Mouse (Mus musculus) limb, embryonic 10.5 days (tissue): Measurements from ENCODE around the gene Ssbp3. TPM values are rescaled to one million over a fixed set of nuclear protein-coding genes. Genes with fewer than 3 reads are reported as not detected.

ENCODE experiments used
- DNase-seq: peaks from one replicate; pipeline ENCODE4 v3.0.0-alpha.2; 2017; ENCODE audit warnings: low spot score
- H3K27ac ChIP-seq: fragments of 300-500 bp; sonication (generic); 2 replicates; pipeline ENCODE4 v1.5.1; 2016; ENCODE audit warnings: mild to moderate bottlenecking
- H3K27me3 ChIP-seq: fragments of 300-500 bp; sonication (generic); 2 replicates; pipeline ENCODE4 v1.6.1; 2016; ENCODE audit warnings: low read depth, mild to moderate bottlenecking; ENCODE audit not compliant: poor library complexity, severe bottlenecking
- H3K36me3 ChIP-seq: fragments of 300-500 bp; sonication (generic); 2 replicates; pipeline ENCODE4 v1.6.1; 2016; ENCODE audit warnings: mild to moderate bottlenecking, moderate library complexity
- H3K4me1 ChIP-seq: fragments of 300-500 bp; sonication (generic); 2 replicates; pipeline ENCODE4 v1.6.1; 2016
- H3K4me3 ChIP-seq: fragments of 300-500 bp; sonication (generic); 2 replicates; pipeline ENCODE4 v1.5.1; 2016; ENCODE audit warnings: mild to moderate bottlenecking, moderate library complexity
- H3K9me3 ChIP-seq: fragments of 300-500 bp; sonication (generic); replicated peaks from 2 replicates; pipeline ENCODE4 v1.6.1; 2016; ENCODE audit warnings: mild to moderate bottlenecking
- WGBS: fragments of 180-500 bp; shearing (Covaris S2); methylation state at CpG from one replicate; pipeline ENCODE4 v1.1.7; 2016; 5-methylcytosine and 5-hydroxymethylcytosine counted together
- polyA plus RNA-seq: library from polyadenylated mRNA; unstranded; fragments of >200 nt; fragmentation: Nextera tagmentation; extraction: Ambion mirVana; gene quantifications from 2 replicates; pipeline ENCODE4 v1.2.1, GENCODE M21; 2016

Ssbp3 gene
- polyA plus RNA-seq = 225 and 250 TPM in 2 replicates

DNA sequence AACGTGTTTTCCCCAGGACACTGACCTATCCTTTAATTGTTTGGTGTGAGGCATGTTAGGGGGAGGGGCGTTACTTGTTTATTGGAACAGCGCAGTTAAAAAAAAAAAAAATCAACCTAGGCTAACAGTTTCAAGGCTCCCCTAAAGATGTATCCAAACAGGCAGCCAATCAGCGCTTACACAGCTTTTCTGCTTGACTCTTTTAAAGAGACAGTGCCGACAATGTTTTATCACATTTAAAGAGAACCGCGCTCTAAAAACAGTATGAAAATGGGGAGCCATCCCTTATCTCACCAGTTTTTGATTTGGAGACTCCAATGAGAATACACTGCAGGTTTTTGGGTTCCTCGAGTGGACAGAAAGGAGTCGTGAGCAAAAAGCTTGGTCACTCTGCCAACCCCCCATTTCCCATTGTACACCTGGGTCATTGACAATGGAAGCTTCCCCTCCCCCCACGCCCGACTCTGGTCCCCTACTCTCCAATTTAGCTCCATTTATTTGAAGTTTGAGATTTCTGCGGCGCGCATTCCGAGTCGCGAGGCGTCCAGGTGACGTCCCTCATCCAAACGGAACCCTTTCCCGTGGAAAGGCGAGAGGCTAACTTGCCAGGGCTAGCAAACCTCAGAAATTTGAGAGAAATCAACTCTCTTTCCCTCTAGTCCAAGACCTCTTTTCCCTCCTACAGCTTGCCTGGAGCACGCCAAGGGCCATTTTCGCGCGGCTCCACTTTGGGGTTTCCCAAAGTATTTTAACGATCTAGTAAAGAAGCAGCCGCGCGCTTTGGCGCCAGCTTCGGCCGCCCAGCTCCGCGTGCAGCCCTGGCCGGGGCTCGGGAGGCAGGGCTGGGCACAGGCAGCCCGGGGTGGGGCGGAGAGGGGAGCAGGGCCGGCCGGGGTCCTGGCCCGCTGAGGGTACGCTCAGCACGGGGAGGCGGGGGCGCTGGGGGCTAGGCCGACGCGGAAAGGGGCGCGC lies at the start of gene Ssbp3:
Ssbp3 (plus strand) TSS at position 501 of the 972 bp plus-strand sequence.
- Histone ChIP-seq H3K27me3 (no peaks in the 10 kb centered on the region), H3K4me1 (peaks cover 75% of the 10 kb centered on the region), H3K36me3 (peaks cover 31% of the 10 kb centered on the region), H3K9me3 (no peaks in the 10 kb centered on the region), H3K4me3 (peak within 1 kb of the TSS; percentile 92), H3K27ac (peak within 1 kb of the TSS; percentile 99)
- under 1% methylated on average over 51 of the region's 51 CpGs for WGBS
- DNase-seq = peak; percentile 84

DNA sequence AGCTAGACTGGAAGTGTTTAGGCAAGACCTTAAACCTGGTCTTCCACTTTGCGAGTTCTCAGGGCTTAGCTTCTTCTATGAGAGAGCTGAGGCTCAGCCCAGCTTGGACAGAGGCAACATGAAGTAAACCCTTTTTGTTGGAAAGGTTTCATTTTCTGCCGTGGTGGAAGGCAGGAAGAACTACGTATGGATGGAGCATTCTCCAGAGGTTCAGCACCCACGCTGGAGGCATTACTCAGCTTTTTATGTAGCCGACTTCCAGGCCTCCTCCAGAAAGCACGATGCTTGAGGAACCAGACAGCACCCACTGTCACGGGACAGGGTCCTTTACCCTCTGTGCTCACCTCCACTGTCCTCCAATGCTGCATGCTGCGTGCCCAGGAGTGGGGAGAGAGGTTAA lies 48.6 kb upstream of the Ssbp3 start:
- no peaks in the 10 kb centered on the region for H3K9me3 ChIP-seq
- no peaks in the 10 kb centered on the region for H3K27me3 ChIP-seq
- DNase-seq = no peak
- peaks cover 90% of the 10 kb centered on the region for H3K4me1 ChIP-seq
- WGBS = 77% methylated on average over 8 of the region's 8 CpGs
- peak overlapping the region; percentile 96 for H3K27ac ChIP-seq
- H3K36me3 ChIP-seq = no peaks in the 10 kb centered on the region
- H3K4me3 ChIP-seq = no peak overlapping the region

DNA sequence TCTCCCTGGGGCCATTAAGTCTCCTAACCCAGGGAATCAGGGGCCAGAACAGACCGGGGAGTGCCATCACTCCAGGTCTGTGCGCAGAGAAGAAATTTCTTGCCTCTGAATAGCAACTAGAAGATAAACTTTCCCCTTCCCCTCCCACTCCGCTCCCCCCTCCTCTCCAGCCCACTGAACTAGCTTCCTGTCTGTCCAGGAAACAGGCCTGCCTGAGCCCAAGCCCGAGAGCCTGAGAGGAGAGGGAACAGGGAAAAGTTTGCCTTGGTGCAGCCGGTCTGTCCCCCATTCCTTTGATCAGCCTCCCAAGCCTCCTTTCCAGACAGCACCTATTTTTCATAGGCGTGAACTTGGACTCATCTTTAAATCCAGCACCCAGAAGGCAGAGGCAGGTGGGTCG lies 48.2 kb upstream of the Ssbp3 start:
- Histone ChIP-seq H3K36me3 (no peaks in the 10 kb centered on the region), H3K9me3 (no peaks in the 10 kb centered on the region), H3K27me3 (no peaks in the 10 kb centered on the region), H3K4me3 (no peak overlapping the region), H3K4me1 (peaks cover 92% of the 10 kb centered on the region), H3K27ac (peak overlapping the region; percentile 96)
- DNase-seq = no peak
- 50% methylated on average over 7 of the region's 7 CpGs for WGBS

DNA sequence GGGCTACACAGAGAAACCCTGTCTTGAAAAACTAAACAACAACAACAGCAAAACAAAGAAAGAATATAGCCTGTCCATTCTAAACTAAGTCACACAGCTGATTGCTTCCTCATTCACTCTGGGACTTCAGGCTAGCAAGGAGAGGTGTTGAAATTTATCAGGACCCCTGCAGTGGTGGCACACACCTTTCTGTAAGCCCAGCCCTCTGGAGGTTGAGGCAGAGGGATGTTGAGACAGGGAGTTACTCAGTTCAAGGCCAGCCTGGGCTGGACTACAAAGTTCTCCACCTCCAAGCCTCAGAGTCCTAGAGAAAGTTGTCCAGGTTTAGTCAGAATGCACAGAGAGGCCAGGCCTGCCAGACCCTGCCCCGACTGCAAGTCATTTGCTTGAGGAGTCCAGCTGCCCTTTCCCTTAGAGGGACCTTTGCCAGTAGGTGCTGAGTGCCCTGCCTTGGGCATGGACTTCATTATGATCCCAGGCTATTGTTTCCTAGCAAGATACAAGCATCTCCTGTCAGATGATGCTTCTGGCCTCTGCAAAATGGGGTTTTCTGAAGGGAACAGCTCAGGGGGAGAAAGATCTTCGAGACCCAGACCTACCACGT lies 47.6 kb upstream of the Ssbp3 start:
- Histone ChIP-seq H3K27me3 (no peaks in the 10 kb centered on the region), H3K9me3 (no peaks in the 10 kb centered on the region), H3K27ac (peak overlapping the region; percentile 96), H3K36me3 (no peaks in the 10 kb centered on the region), H3K4me3 (no peak overlapping the region), H3K4me1 (peaks cover 94% of the 10 kb centered on the region)
- no peak for DNase-seq
- WGBS = 34% methylated on average over 3 of the region's 3 CpGs

DNA sequence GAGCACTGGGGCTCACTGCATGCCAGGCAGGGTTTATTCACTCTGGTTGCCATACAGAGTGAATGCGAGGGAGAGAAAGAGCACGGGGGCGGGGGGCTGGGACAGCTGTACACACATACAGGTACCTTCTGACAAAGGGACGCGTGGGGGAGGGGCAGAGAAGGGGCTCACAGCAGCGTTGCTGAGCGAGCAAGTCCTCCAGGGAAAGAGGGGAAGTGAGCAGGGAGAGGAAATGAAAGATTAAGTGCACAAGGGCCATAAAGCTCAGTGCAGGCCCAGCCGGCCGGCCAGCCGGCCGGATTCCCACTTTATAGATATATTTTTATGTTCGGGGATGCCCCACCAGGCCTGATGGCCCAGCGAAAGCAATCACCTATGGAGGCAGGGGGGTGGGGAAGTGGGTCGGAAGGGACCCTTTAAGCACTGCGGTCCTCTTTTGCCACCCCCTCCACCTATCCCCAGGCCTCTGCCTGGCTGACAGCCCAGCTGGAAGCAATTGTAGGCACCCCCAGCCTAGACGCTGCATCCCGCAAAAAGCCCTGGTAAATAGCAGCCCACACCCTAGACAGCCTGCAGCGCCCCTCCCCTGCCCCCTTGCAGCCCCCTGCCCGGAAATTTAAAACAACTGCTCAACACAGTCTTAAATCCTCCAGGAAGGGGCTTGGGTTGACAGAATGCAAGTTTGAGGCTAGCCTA lies 44.9 kb upstream of the Ssbp3 start:
- WGBS = 3% methylated on average over 19 of the region's 19 CpGs
- peaks cover 89% of the 10 kb centered on the region for H3K4me1 ChIP-seq

DNA sequence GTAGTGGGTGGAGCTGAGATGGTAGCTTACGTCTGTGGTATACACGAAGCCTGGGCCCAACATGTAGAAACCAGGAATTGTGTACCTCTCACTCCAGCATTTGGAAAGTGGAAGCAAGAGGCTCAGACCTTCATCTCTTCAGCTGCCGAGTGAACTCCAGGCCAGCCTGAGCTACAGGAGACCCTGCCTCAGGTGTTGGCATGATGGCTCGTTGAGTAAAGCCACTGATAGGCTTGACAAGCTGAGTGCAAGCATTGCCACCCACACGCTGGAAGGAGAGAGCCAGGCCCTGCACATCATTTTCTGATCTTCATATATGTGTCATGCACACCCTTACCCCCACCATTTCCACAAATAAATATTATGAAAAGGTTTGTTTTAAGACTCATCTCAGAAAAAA lies 44.1 kb upstream of the Ssbp3 start:
- peak overlapping the region; percentile 32 for H3K4me3 ChIP-seq

More for the DNA sequence above, 44.9 kb upstream of the Ssbp3 start:
- DNase-seq = peak; percentile 93
- Histone ChIP-seq H3K9me3 (no peaks in the 10 kb centered on the region), H3K27ac (peak overlapping the region; percentile 96), H3K4me3 (peak overlapping the region; percentile 32), H3K27me3 (no peaks in the 10 kb centered on the region), H3K36me3 (no peaks in the 10 kb centered on the region)

DNA sequence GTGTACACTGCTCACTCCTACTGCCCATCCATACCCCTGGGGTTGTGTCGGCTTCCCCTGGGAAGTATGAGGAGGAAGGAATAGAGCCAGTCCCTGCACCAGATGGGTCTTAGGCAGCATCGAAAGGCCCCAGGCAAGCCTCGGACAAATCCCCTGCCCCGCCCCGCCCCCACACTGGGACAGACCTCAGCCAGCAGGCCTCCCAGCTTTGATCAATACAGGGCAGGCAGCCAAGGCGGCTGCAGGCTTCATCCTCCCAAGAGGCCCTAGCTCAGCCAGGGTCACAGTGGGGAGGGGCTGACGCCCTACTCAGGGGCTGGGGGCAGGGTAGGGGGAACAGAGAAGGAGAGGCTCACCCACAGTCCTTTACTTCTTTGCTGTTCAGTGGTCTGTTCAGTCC lies 43.7 kb upstream of the Ssbp3 start:
- peak; percentile 87 for DNase-seq
- H3K4me1 ChIP-seq = peaks cover 76% of the 10 kb centered on the region
- H3K27ac ChIP-seq = peak overlapping the region; percentile 96
- no peaks in the 10 kb centered on the region for H3K27me3 ChIP-seq
- 3% methylated on average over 7 of the region's 7 CpGs for WGBS
- H3K4me3 ChIP-seq = peak overlapping the region; percentile 24; the same call in 1 of the 2 replicates
- H3K36me3 ChIP-seq = no peaks in the 10 kb centered on the region
- H3K9me3 ChIP-seq = no peaks in the 10 kb centered on the region

More for the DNA sequence above, 44.1 kb upstream of the Ssbp3 start:
- no peak for DNase-seq
- no peaks in the 10 kb centered on the region for H3K9me3 ChIP-seq
- no peaks in the 10 kb centered on the region for H3K27me3 ChIP-seq
- WGBS = 28% methylated on average over 5 of the region's 5 CpGs
- no peaks in the 10 kb centered on the region for H3K36me3 ChIP-seq
- H3K4me1 ChIP-seq = peaks cover 81% of the 10 kb centered on the region
- peak overlapping the region; percentile 96 for H3K27ac ChIP-seq

DNA sequence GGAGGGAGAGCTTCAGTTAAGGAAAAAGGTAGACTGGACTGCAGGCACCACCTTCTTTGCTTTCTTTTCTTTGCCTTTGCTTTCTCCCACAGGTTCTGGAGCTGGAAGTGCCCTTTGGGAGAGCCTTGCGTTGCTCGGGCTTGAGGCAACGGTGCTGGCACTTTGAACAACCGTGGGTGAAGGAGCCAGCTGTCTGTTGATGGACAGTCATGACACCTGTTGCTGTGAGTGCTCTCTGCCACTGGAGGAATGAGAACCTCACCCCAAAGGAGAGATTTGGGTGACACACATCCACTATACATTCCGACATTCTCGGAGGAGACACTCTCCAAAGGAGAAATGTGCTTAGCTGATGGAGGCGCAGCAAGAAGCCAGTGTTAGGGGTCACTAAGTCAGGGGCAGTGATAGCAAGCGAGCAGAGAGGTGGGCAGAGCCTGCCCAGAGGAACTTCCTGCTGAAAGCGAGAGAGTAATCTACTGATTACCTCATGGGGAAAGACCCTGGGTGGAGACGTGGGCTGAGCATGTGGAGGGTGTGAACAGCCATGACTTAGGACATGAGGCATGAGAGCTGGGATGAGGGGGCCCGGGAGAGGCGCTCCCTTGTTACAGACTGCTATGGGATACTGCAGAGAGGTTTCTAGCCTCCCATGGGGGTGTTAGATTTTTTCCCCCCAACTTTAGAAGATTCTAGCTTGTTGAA lies 41.6 kb upstream of the Ssbp3 start:
- peaks cover 56% of the 10 kb centered on the region for H3K4me1 ChIP-seq
- no peak overlapping the region for H3K4me3 ChIP-seq
- no peaks in the 10 kb centered on the region for H3K9me3 ChIP-seq
- H3K36me3 ChIP-seq = no peaks in the 10 kb centered on the region
- no peaks in the 10 kb centered on the region for H3K27me3 ChIP-seq
- DNase-seq = no peak
- H3K27ac ChIP-seq = peak overlapping the region; percentile 77
- 66% methylated on average over 12 of the region's 12 CpGs for WGBS

DNA sequence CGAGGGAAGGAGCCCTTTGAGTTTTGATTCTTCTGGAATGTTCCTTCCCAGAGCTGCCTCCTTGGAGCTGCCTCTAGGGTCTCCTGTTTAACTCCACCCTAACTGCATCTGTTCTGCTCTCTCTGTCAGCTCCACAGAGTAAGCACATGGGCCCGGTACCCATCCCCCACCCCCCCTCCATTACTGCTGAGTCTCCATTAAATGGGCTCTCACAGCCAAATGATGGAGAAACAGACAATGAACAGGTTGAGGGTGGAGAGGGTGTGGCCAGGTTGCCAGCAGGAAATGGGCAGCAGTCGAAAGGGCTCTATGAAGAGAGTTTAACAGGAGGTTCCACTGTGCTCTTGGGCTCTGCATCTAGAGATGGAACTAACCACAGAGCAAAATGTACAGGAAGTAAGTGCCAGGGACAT lies 41.0 kb upstream of the Ssbp3 start:
- Histone ChIP-seq H3K27me3 (no peaks in the 10 kb centered on the region), H3K4me1 (peaks cover 49% of the 10 kb centered on the region), H3K36me3 (no peaks in the 10 kb centered on the region), H3K27ac (peak overlapping the region; percentile 77), H3K4me3 (no peak overlapping the region), H3K9me3 (no peaks in the 10 kb centered on the region)
- DNase-seq = no peak
- WGBS = 79% methylated on average over 3 of the region's 3 CpGs

DNA sequence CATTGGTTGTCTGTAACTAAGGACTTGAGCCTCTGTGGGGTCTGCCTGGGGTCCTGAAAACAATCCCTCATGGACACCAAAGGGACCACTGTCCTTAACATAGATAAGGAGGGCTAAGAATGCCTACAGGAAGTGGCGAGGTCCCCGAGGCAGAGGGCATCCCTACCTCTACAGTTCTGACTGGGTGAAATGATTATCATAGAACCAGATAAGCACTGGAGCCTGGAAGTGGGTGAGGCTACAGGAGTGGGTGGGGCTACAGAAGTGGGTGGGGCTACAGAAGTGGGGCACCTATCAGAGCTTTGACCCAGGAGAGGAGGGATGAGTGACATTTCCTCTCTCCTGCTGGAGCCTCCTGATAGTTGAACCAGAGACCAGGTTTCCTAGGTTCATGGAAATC lies 39.9 kb upstream of the Ssbp3 start:
- 75% methylated on average over 2 of the region's 2 CpGs for WGBS
- Histone ChIP-seq H3K27ac (peak overlapping the region; percentile 58; the same call in 1 of the 2 replicates), H3K4me1 (peaks cover 39% of the 10 kb centered on the region), H3K9me3 (no peaks in the 10 kb centered on the region), H3K27me3 (no peaks in the 10 kb centered on the region), H3K36me3 (no peaks in the 10 kb centered on the region), H3K4me3 (no peak overlapping the region)
- no peak for DNase-seq

DNA sequence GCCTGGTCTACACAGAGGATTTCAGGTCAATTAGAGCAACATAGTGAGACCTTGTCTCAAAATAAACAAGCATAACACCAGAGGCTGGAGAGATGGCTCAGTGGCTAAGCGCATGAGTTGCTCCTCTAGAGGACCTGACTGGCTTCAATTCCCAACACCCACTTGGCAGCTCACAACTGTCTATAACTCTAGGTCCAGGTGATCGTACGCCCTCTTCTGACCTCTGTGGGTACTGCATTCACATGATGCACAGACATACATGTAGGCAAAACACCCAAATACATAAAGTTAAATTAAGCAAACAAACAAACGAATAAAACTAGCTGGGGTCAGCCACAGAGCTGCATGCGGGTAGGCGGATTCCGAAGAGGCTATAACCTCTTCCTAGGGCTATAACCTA lies 36.0 kb upstream of the Ssbp3 start:
- Histone ChIP-seq H3K27ac (0 out of 2 replicates have a peak overlapping the region, but pooled peaks have one; percentile 42), H3K36me3 (no peaks in the 10 kb centered on the region), H3K9me3 (no peaks in the 10 kb centered on the region), H3K4me3 (no peak overlapping the region), H3K4me1 (peaks cover 4% of the 10 kb centered on the region), H3K27me3 (no peaks in the 10 kb centered on the region)
- DNase-seq = no peak
- whole genome bisulfite sequencing = 88% methylated on average over 7 of the region's 7 CpGs

DNA sequence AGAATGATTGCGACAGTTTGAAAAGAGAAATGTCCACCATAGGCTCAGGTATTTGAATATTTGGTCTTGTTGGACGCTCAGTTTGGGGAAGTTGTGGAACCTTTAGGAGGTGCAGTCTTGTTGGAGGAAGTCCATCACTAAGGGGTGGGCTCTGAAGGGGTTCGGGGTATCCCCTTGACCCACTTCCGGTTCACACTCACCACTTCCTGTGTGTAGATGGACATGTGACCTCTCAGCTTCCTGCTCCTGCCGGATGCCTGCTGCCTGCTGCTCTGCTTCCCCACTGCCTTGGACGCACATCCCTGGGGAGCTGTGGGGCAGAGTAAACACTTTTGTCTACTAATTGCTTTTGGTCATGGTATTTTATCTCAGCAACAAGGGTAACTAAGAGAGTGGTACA lies 29.4 kb upstream of the Ssbp3 start:
- Histone ChIP-seq H3K27ac (no peak overlapping the region), H3K9me3 (no peaks in the 10 kb centered on the region)
- WGBS = 82% methylated on average over 6 of the region's 6 CpGs

More for the DNA sequence above, 29.4 kb upstream of the Ssbp3 start:
- Histone ChIP-seq H3K36me3 (no peaks in the 10 kb centered on the region), H3K27me3 (no peaks in the 10 kb centered on the region), H3K4me3 (no peak overlapping the region), H3K4me1 (peaks cover 9% of the 10 kb centered on the region; the same call in 1 of the 2 replicates)
- DNase-seq = no peak
